Mouse (Mus musculus) E14TG2a.4 (cell line): ENCODE results near the gene Atg2a.

Experiments
- H3K27me3 ChIP-seq: 2 replicates; pipeline ENCODE4 v1.6.1; 2014; ENCODE audit warnings: low read length, control low read depth; ENCODE audit not compliant: insufficient read depth
- H3K36me3 ChIP-seq: 2 replicates; pipeline ENCODE4 v1.6.1; 2014; ENCODE audit warnings: low read length, control low read depth; ENCODE audit not compliant: insufficient read depth
- H3K4me1 ChIP-seq: replicated peaks from 2 replicates; pipeline ENCODE4 v1.6.1; 2014; ENCODE audit warnings: low read depth, low read length, control low read depth
- H3K4me3 ChIP-seq: replicated peaks from 2 replicates; pipeline ENCODE4 v1.5.1; 2014; ENCODE audit warnings: mild to moderate bottlenecking, low read length
- H3K9me3 ChIP-seq: 2 replicates; pipeline ENCODE4 v1.6.1; 2014; ENCODE audit warnings: low read length, control low read depth
- CTCF ChIP-seq: conservative IDR thresholded peaks from 2 replicates; pipeline ENCODE4 v1.5.1; 2014; ENCODE audit warnings: low read length
- NANOG ChIP-seq: IDR thresholded peaks from 2 replicates; pipeline ENCODE4 v1.6.1; 2014; ENCODE audit warnings: borderline replicate concordance, low read length, mixed read lengths
- POU5F1 ChIP-seq: IDR thresholded peaks from 2 replicates; pipeline ENCODE4 v1.6.1; 2014; ENCODE audit warnings: low read length, borderline replicate concordance

The Atg2a gene

GRCm38 (mm10) chr19:6268170-6268528 is 26.7 kb downstream of the Atg2a start:
- Histone ChIP-seq H3K4me1 (peaks cover 89% of the 10 kb centered on the region), H3K27me3 (no peaks in the 10 kb centered on the region)
- no peak for TF ChIP-seq POU5F1
- no peak for TF ChIP-seq NANOG
- TF ChIP-seq CTCF, result peak; percentile 80

GRCm38 (mm10) chr19:6268670-6269132 is 27.2 kb downstream of the Atg2a start:
- H3K4me3 ChIP-seq, result no peak overlapping the region
- H3K4me1 ChIP-seq, result peaks cover 89% of the 10 kb centered on the region
- H3K9me3 ChIP-seq, result no peaks in the 10 kb centered on the region
- no peak for TF ChIP-seq CTCF
- TF ChIP-seq POU5F1, result no peak
- TF ChIP-seq NANOG, result no peak
- no peaks in the 10 kb centered on the region for H3K27me3 ChIP-seq
- H3K36me3 ChIP-seq, result peaks cover 5% of the 10 kb centered on the region

More at GRCm38 (mm10) chr19:6268170-6268528, 26.7 kb downstream of the Atg2a start:
- Histone ChIP-seq H3K4me3 (no peak overlapping the region), H3K9me3 (no peaks in the 10 kb centered on the region), H3K36me3 (peaks cover 5% of the 10 kb centered on the region)

GRCm38 (mm10) chr19:6269798-6270475 is 28.5 kb downstream of the Atg2a start:
- peak overlapping the region; percentile 50 for H3K4me3 ChIP-seq
- peaks cover 89% of the 10 kb centered on the region for H3K4me1 ChIP-seq
- no peaks in the 10 kb centered on the region for H3K27me3 ChIP-seq
- H3K9me3 ChIP-seq, result no peaks in the 10 kb centered on the region
- peaks cover 15% of the 10 kb centered on the region for H3K36me3 ChIP-seq
- TF ChIP-seq CTCF (no peak), POU5F1 (no peak), NANOG (no peak)

- TF ChIP-seq POU5F1 (no peak), CTCF (no peak), NANOG (no peak)
- no peaks in the 10 kb centered on the region for H3K9me3 ChIP-seq
- H3K27me3 ChIP-seq, result no peaks in the 10 kb centered on the region
- H3K4me3 ChIP-seq, result peak overlapping the region; percentile 50
- H3K4me1 ChIP-seq, result peaks cover 89% of the 10 kb centered on the region
- H3K36me3 ChIP-seq, result peaks cover 15% of the 10 kb centered on the region
Observed at GRCm38 (mm10) chr19:6270661-6271060, 29.2 kb downstream of the Atg2a start.

GRCm38 (mm10) chr19:6271206-6271605 is 29.7 kb downstream of the Atg2a start:
- Histone ChIP-seq H3K4me1 (peaks cover 93% of the 10 kb centered on the region), H3K36me3 (peaks cover 15% of the 10 kb centered on the region)
- no peak for TF ChIP-seq POU5F1
- TF ChIP-seq CTCF, result no peak
- TF ChIP-seq NANOG, result no peak

GRCm38 (mm10) chr19:6272053-6272452 is 30.6 kb downstream of the Atg2a start:
- peaks cover 93% of the 10 kb centered on the region for H3K4me1 ChIP-seq
- no peaks in the 10 kb centered on the region for H3K9me3 ChIP-seq
- 0 out of 2 replicates have a peak overlapping the region, but pooled peaks have one; percentile 50 for H3K4me3 ChIP-seq
- no peaks in the 10 kb centered on the region for H3K27me3 ChIP-seq
- no peak for TF ChIP-seq POU5F1
- TF ChIP-seq NANOG, result no peak
- TF ChIP-seq CTCF, result no peak
- H3K36me3 ChIP-seq, result peaks cover 15% of the 10 kb centered on the region

More at GRCm38 (mm10) chr19:6271206-6271605, 29.7 kb downstream of the Atg2a start:
- Histone ChIP-seq H3K9me3 (no peaks in the 10 kb centered on the region), H3K4me3 (peak overlapping the region; percentile 50), H3K27me3 (no peaks in the 10 kb centered on the region)

GRCm38 (mm10) chr19:6272738-6273137 is 31.3 kb downstream of the Atg2a start:
- H3K27me3 ChIP-seq, result no peaks in the 10 kb centered on the region
- no peaks in the 10 kb centered on the region for H3K9me3 ChIP-seq
- peaks cover 15% of the 10 kb centered on the region for H3K36me3 ChIP-seq
- no peak for TF ChIP-seq POU5F1
- no peak for TF ChIP-seq NANOG
- no peak for TF ChIP-seq CTCF
- no peak overlapping the region for H3K4me3 ChIP-seq
- peaks cover 90% of the 10 kb centered on the region for H3K4me1 ChIP-seq

GRCm38 (mm10) chr19:6273592-6273991 is 32.1 kb downstream of the Atg2a start:
- H3K9me3 ChIP-seq, result no peaks in the 10 kb centered on the region
- peaks cover 90% of the 10 kb centered on the region for H3K4me1 ChIP-seq
- no peak overlapping the region for H3K4me3 ChIP-seq
- peaks cover 17% of the 10 kb centered on the region for H3K36me3 ChIP-seq
- no peak for TF ChIP-seq POU5F1
- no peak for TF ChIP-seq CTCF
- no peak for TF ChIP-seq NANOG
- H3K27me3 ChIP-seq, result no peaks in the 10 kb centered on the region
